Mouse (Mus musculus) heart, adult 2 months (tissue): ENCODE results near the gene Gnaq. TPM values are rescaled to one million over a fixed set of nuclear protein-coding genes. Genes with fewer than 3 reads are reported as not detected.
"Not testable (repeated sequence)": the region's sequence is repeated elsewhere in the genome, so short reads cannot be mapped to it uniquely, and the experiment has no call there.

ENCODE experiments used
- DNase-seq, 2 experiments: peaks; one replicate each; pipeline ENCODE4 v3.0.0; 2021
- H3K27ac ChIP-seq: fragments of 200-600 bp; 2 replicates; pipeline ENCODE4 v1.8.1; 2022
- H3K27me3 ChIP-seq: fragments of 200-500 bp; 2 replicates; pipeline ENCODE4 v1.6.1; 2012; ENCODE audit warnings: mild to moderate bottlenecking, low read length, inconsistent platforms, mixed read lengths; ENCODE audit not compliant: control insufficient read depth, insufficient read depth
- H3K36me3 ChIP-seq: fragments of 200-500 bp; 2 replicates; pipeline ENCODE4 v1.6.1; 2012; ENCODE audit warnings: low read length, inconsistent platforms; ENCODE audit not compliant: control insufficient read depth, insufficient read depth
- H3K4me1 ChIP-seq: fragments of 200-500 bp; 2 replicates; pipeline ENCODE4 v1.6.1; 2011; ENCODE audit warnings: low read length; ENCODE audit not compliant: control insufficient read depth, insufficient read depth
- H3K4me3 ChIP-seq: fragments of 200-600 bp; 2 replicates; pipeline ENCODE4 v1.8.1; 2022
- H3K79me2 ChIP-seq: fragments of 200-500 bp; replicated peaks from 2 replicates; pipeline ENCODE4 v1.6.1; 2012; ENCODE audit warnings: mild to moderate bottlenecking, inconsistent platforms, low read length, moderate library complexity, mixed read lengths; ENCODE audit not compliant: control insufficient read depth, insufficient read depth
- H3K9ac ChIP-seq: fragments of 200-500 bp; 2 replicates; pipeline ENCODE4 v1.6.1; 2012; ENCODE audit warnings: low read depth, mild to moderate bottlenecking, control low read depth, inconsistent platforms, low read length, mixed read lengths
- CTCF ChIP-seq: fragments of 200-600 bp; IDR thresholded peaks from 2 replicates; pipeline ENCODE4 v1.8.1; 2022; ENCODE audit warnings: antibody characterized with exemption, mild to moderate bottlenecking, moderate library complexity
- EP300 ChIP-seq: fragments of 200-500 bp; IDR thresholded peaks from 2 replicates; pipeline ENCODE4 v1.6.1; 2011; ENCODE audit warnings: low read depth, low read length, control low read depth; ENCODE audit not compliant: insufficient read depth
- POLR2A ChIP-seq: fragments of 200-500 bp; IDR thresholded peaks from 2 replicates; pipeline ENCODE4 v1.6.1; 2011; ENCODE audit warnings: mild to moderate bottlenecking, low read depth, low read length, control low read depth; ENCODE audit not compliant: insufficient read depth
- WGBS: fragments of 180-500 bp; shearing (Covaris S2); methylation state at CpG from one replicate; pipeline ENCODE4 v1.1.7; 2018; 5-methylcytosine and 5-hydroxymethylcytosine counted together
- intact Hi-C: fragments of 180-260 bp; cut with DNase I; formaldehyde crosslinking; loops from one replicate; pipeline ENCODE4 v1.15.1; 2025
- polyA plus RNA-seq: library from polyadenylated mRNA; depleted of rRNA; stranded (reverse); fragments of >200 nt; gene quantifications from 2 replicates; pipeline ENCODE4 v1.2.3, GENCODE M21; 2012
- total RNA-seq, 2 experiments: library from RNA; stranded (reverse); gene quantifications; 2 replicates each; pipeline ENCODE4 v1.2.3; 2021

Gnaq gene
- total and polyA plus RNA-seq, 3 experiments = 8.4 to 23.4 (median 23.1) TPM

GRCm38 (mm10) chr19:16157120-16157519 is 24.5 kb downstream of the Gnaq start:
- 92% methylated on average over 7 of the region's 7 CpGs for WGBS
- H3K4me1 ChIP-seq = peaks cover 26% of the 10 kb centered on the region
- intact Hi-C loops = no loop called here
- TF ChIP-seq EP300 = no peak
- TF ChIP-seq CTCF = no peak
- TF ChIP-seq POLR2A = no peak
- H3K36me3 ChIP-seq = peaks cover 20% of the 10 kb centered on the region
- no peak for DNase-seq
- peaks cover 9% of the 10 kb centered on the region for H3K79me2 ChIP-seq
- H3K27me3 ChIP-seq = no peaks in the 10 kb centered on the region
- H3K9ac ChIP-seq = no peak overlapping the region
- H3K27ac ChIP-seq = peak overlapping the region; percentile 40
- no peak overlapping the region for H3K4me3 ChIP-seq

DNA sequence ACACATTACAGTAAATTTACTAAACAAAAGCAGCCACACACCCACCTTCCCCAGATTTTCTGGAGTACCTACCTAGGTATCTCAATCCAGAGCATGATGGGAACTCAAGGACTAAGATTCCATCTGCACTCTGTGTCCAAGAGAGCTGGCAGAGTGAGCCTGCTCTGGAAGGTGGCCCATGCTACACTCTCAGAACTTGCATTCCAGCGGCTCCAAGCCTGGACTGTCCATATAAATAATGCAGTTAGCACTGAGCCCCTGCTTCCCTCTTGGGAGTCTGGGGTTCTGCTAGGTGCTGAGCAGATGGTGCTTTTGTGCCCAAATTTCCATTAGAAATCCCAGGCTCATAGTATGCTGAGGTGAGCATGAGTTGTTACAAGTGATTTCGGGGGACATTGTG is 28.1 kb downstream of the Gnaq start:
- Histone ChIP-seq H3K4me1 (peaks cover 16% of the 10 kb centered on the region), H3K36me3 (peaks cover 14% of the 10 kb centered on the region), H3K27ac (peak overlapping the region; percentile 34; the same call in 1 of the 2 replicates), H3K27me3 (no peaks in the 10 kb centered on the region), H3K4me3 (no peak overlapping the region), H3K9ac (no peak overlapping the region), H3K79me2 (peaks cover 9% of the 10 kb centered on the region)
- WGBS = 49% methylated on average over 2 of the region's 2 CpGs
- TF ChIP-seq EP300 = no peak
- no peak for TF ChIP-seq POLR2A
- no peak for TF ChIP-seq CTCF
- peak; percentile 58 to 63 for DNase-seq
- intact Hi-C loops = no loop called here

GRCm38 (mm10) chr19:16161222-16161621 is 28.6 kb downstream of the Gnaq start:
- Histone ChIP-seq H3K27me3 (no peaks in the 10 kb centered on the region), H3K9ac (no peak overlapping the region), H3K27ac (peak overlapping the region; percentile 34; the same call in 1 of the 2 replicates), H3K36me3 (peaks cover 9% of the 10 kb centered on the region), H3K79me2 (peaks cover 11% of the 10 kb centered on the region), H3K4me1 (peaks cover 14% of the 10 kb centered on the region), H3K4me3 (no peak overlapping the region)
- no peak for DNase-seq
- no peak for TF ChIP-seq POLR2A
- no peak for TF ChIP-seq CTCF
- TF ChIP-seq EP300 = no peak
- WGBS = 34% methylated on average over 2 of the region's 2 CpGs
- intact Hi-C loops = no loop called here

DNA sequence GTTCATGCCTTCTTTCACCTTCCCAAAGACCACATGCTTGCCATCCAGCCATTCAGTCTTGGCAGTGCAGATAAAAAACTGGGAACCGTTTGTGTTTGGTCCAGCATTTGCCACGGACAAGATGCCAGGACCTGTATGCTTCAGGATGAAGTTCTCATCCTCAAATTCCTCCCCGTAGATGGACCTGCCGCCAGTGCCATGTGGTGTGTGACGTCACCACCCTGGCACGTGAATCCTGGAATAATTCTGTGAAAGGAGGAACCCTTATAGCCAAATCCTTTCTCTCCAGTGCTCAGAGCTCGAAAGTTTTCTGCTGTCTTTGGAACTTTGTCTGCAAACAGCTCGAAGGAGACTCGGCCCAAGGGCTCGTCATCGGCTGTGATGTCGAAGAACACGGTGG is 31.8 kb downstream of the Gnaq start:
- H3K27ac ChIP-seq, H3K9ac ChIP-seq, intact Hi-C loops, DNase-seq, H3K4me3 ChIP-seq, H3K27me3 ChIP-seq: not testable (repeated sequence)
- H3K36me3 ChIP-seq = peaks cover 24% of the 10 kb centered on the region
- peaks cover 12% of the 10 kb centered on the region for H3K79me2 ChIP-seq
- peaks cover 31% of the 10 kb centered on the region for H3K4me1 ChIP-seq
- WGBS = 84% methylated on average over 13 of the region's 13 CpGs

DNA sequence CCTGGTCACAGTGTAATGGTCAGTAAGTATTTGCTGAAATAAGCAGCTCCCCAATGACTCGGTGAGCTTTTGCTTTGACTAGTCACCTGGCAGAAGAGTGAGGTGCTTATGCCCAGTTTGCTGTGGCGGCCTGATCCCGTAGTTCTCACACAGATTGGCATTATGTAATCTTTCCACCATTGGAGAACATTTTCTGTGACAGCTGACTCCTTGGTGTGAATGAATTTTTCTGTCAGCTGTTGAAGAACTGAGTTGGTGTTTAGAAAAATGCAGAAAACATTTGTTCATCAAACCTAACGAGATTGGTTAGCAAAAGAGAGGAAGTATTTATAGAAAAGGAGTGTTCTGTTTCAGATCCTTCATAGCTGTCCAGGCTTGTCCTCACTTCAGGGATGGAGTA is 34.6 kb downstream of the Gnaq start:
- H3K4me1 ChIP-seq = peaks cover 27% of the 10 kb centered on the region

GRCm38 (mm10) chr19:16168192-16168591 is 35.6 kb downstream of the Gnaq start:
- Histone ChIP-seq H3K36me3 (peaks cover 29% of the 10 kb centered on the region), H3K4me1 (peaks cover 31% of the 10 kb centered on the region), H3K79me2 (peaks cover 8% of the 10 kb centered on the region), H3K27me3 (no peaks in the 10 kb centered on the region), H3K9ac (no peak overlapping the region; the same call in 1 of the 2 replicates), H3K4me3 (no peak overlapping the region), H3K27ac (peak overlapping the region; percentile 86)
- intact Hi-C loops = loop anchor here (2.0 kb wide), 2 partner anchors 15 to 35 kb away; partner anchors contain the start of gene Gnaq
- TF ChIP-seq CTCF = no peak
- TF ChIP-seq POLR2A = peak; percentile 40; the same call in 1 of the 2 replicates
- peak; percentile 61; the same call in 1 of the 2 replicates for TF ChIP-seq EP300
- 33% methylated on average over 4 of the region's 4 CpGs for WGBS
- peak; percentile 53 to 71 for DNase-seq

More for the DNA sequence above, 34.6 kb downstream of the Gnaq start:
- no peaks in the 10 kb centered on the region for H3K27me3 ChIP-seq
- H3K9ac ChIP-seq = no peak overlapping the region
- DNase-seq = no peak
- TF ChIP-seq CTCF (no peak), POLR2A (no peak), EP300 (no peak)
- peaks cover 26% of the 10 kb centered on the region for H3K36me3 ChIP-seq
- WGBS = 26% methylated on average over 4 of the region's 4 CpGs
- peak overlapping the region; percentile 86 for H3K27ac ChIP-seq
- intact Hi-C loops = no loop called here
- no peak overlapping the region for H3K4me3 ChIP-seq
- peaks cover 10% of the 10 kb centered on the region for H3K79me2 ChIP-seq
